Mouse (Mus musculus): ENCODE data around the gene Iqca. TPM values are rescaled to one million over a fixed set of nuclear protein-coding genes. Genes with fewer than 3 reads are reported as not detected.

The Iqca gene
- polyA plus RNA-seq, 1 experiment from 2014 or later: 0.98 TPM

Other genes with a start within 250 kb of the Iqca start
- 33.0 and 35.8 TPM in 2 replicates for gene Gbx2, start 222.2 kb downstream of the Iqca start, polyA plus RNA-seq (2015; fragmentation: Nextera tagmentation; extraction: Ambion mirVana)
- 0.67 and 0.75 TPM in 2 replicates for gene Asb18, start 138.7 kb downstream of the Iqca start, polyA plus RNA-seq (2015; fragmentation: Nextera tagmentation; extraction: Ambion mirVana)
- gene Ackr3, start 50.6 kb upstream of the Iqca start, polyA plus RNA-seq (2015; fragmentation: Nextera tagmentation; extraction: Ambion mirVana): 10.8 and 11.5 TPM in 2 replicates